ENCODE assay signal across 8 mouse cellular contexts in genomic region chr5:52833761-52834274, GRCm38 (mm10). TPM values are rescaled to one million over a fixed set of nuclear protein-coding genes. Genes with fewer than 3 reads are reported as not detected.
DNase-seq lines count a peak whose midpoint lies in the region; ATAC-seq lines count a peak whose summit lies in the region.

Gene Anapc4, plus strand, starts transcription at chr5:52834012.

- WGBS in hindbrain, embryonic 12.5 days = under 1% methylated on average over 50 of the region's 50 CpGs

- no peaks in the 10 kb centered on the region for H3K9me3 ChIP-seq in hindbrain, embryonic 12.5 days (replicated peaks)

- H3K27ac ChIP-seq in hindbrain, embryonic 12.5 days = peak within 1 kb of the TSS; percentile 85

- ATAC-seq in hindbrain, embryonic 12.5 days (ENCODE audit: low FRiP score) = peak; percentile 99

- DNase-seq in NIH3T3 (ENCODE audit: low read depth) = peak; percentile 99
- peak; percentile 99 to 100 for DNase-seq in cerebellum, postnatal 10 days
- DNase-seq in frontal cortex, postnatal 10 days (ENCODE audit: low spot score in 2 of 2) = peak; percentile 99 to 100
- peak; percentile 98 to 99 for DNase-seq in layer of hippocampus, postnatal 14 days (ENCODE audit: low spot score in 2 of 2)
- DNase-seq in lung, postnatal 14 days = peak; percentile 100
- DNase-seq in retina, adult 2 months (ENCODE audit: low read depth, low spot score) = peak; percentile 93
- DNase-seq in thymus, postnatal 36 days = peak; percentile 100

- H3K27me3 ChIP-seq in hindbrain, embryonic 12.5 days = no peaks in the 10 kb centered on the region

- peaks cover 17% of the 10 kb centered on the region for H3K4me1 ChIP-seq in hindbrain, embryonic 12.5 days

- H3K9ac ChIP-seq in hindbrain, embryonic 12.5 days = peak within 1 kb of the TSS; percentile 87

- H3K4me2 ChIP-seq in hindbrain, embryonic 12.5 days (replicated peaks) = peak within 1 kb of the TSS; percentile 88

- H3K36me3 ChIP-seq in hindbrain, embryonic 12.5 days = peaks cover 17% of the 10 kb centered on the region; the same call in 1 of the 2 replicates

- peak within 1 kb of the TSS; percentile 75 for H3K4me3 ChIP-seq in hindbrain, embryonic 12.5 days

RNA-seq across cellular contexts. Expression of gene Anapc4, which starts in this region (rescaled TPM):
- polyA plus RNA-seq in hindbrain, embryonic 12.5 days (2016; fragmentation: Nextera tagmentation; extraction: Ambion mirVana) = 119 and 127 TPM in 2 replicates
- total RNA-seq in layer of hippocampus, postnatal 14 days (2021) = 10 to 100 TPM; 75.1 to 85.1 TPM

Comparison
In these comparisons a context has a peak if more than half of its experiments do, and no peak if none do; other contexts are left out.
1. Peak in every context shown above with its lines: DNase-seq, ATAC-seq, H3K4me3 ChIP-seq and H3K27ac ChIP-seq.